Mouse (Mus musculus) frontal cortex, adult (tissue): ENCODE measurements around the gene Raver1.
"Not testable (repeated sequence)": the region's sequence is repeated elsewhere in the genome, so short reads cannot be mapped to it uniquely, and the experiment has no call there.

Experiments
- ATAC-seq: cut with Nextera tagmentation; 2 replicates; pipeline ENCODE4 v1.9.2; 2017; ENCODE audit warnings: mild to moderate bottlenecking, moderate library complexity, mixed read lengths; ENCODE audit not compliant: low TSS enrichment

Raver1 gene

DNA sequence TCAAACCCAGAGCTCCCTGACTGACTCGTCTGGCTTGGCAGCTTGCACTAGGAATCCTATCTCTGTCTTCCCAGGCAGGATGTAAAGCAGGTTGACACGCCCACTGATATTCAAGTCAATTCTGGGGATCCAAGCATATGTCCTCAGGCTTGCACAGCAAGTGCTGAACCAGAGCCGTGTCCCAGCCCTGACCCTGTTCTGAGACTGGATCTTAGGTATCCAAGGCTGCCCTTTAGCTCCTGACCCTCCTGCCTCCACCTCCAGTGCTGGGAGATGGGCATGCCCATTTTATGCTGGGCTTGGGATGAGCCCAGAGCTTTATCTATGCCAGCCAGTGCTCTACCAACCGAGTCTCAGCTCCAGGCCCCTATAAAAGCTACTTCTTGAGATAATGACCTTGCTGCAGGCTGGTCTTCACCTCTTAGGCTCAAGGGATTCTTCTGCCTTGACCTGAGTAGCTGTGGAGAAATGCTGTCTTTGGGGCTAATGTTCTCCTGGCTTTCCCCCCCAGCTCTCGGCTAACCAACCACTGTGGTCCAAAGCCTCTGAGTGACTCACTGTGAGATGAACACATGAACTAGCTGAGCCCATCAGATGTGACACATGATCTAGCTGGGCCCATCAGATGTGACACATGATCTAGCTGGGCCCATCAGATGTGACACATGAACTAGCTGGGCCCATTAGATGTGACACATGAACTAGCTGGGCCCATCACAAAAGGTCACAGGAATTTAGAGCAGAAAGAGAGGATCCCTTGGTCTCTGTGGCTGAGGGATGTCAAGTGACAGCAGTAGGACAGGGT lies 14.2 kb upstream of the Raver1 start:
- ATAC-seq = peak; percentile 84

DNA sequence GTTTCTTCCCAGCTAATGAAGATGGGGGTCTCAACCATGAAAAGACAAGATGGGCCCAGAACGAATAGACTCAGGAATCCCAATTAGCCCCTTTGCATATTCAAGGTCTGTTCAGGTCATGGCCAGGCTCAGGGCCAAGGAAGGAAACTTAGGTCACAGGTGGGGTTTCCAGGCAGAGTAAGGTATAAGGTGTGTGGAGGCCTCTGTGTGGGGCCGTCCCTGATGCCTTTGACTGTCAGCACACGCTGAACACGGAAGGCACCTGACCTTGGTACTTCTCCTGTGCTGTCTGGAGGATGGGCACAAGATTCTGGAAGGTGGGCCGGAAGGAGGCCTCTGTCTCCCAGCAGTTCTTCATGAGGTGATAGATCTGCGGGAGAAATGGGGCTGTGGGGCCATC lies 13.0 kb upstream of the Raver1 start:
- ATAC-seq = no peak

DNA sequence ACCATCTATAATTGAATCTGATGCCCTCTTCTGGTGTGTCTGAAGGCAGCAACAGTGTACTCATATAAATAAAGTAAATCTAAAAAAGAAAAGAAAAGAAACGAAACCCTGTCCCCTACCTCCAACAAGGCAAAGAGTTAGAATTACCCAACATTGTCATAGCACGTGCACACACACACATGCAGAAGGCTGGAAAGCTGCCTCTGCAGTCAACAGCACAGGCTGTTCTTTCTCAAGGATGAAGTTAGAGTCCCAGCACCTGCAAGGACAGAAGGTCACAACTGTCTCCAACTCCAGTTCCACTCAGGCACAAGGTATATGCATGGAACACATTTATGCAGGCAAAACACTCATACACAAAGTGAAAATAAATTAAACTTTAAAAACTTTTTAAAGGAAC lies 10.3 kb upstream of the Raver1 start:
- no peak for ATAC-seq

DNA sequence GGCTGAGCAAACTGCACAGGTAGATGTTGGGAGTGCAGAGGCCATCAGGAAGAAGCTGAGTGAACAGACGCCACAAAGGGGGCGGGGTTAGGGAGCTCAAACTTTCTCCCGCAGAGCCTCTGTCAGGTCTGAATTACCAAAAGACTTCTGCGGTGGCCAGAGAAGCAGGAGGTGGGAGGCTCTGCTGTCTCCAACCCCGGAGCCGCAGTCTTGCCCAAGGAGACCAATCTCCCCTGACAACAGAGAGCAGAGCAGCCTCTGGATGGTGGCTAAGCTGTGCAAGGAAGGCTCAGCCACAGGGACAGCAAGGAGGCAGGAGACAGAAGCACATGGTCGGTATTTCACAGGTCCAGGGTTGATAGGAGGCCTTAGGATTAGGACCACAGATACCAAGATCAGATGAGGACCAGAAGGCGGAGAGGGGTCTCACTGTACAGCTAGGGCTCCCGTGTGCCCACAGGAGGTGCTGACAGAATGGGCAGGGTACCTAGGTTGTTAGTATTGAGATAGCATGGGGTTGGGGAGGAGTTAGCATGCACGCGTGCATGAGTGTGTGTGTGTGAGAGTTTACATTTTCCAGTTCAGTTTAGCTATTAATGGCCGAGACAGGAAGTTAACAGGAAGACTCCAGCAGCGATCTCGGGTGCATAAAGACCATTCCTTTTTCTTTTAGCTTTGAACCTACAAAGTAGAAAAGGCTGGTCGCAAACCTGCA lies 8.8 kb upstream of the Raver1 start:
- ATAC-seq = no peak

DNA sequence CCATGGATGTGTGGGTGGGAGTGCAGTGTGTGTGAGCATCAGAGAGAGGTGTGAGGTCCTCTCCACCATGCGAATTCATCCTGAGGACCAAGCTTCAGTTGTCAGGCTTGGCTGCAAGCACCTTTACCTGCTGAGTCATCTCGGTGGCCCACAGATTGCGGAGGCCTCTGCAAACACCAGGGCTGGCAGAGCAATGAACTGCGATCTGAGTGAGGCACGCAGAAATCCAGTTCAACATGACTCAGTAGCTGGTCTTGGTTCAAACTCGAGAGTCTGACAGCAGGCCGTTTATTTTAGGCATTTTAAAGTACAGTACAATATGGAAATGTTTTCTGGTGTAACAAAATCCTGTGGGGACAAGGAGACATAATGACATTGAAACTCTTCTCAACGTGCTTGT lies 6.0 kb upstream of the Raver1 start:
- peak; percentile 88 for ATAC-seq

DNA sequence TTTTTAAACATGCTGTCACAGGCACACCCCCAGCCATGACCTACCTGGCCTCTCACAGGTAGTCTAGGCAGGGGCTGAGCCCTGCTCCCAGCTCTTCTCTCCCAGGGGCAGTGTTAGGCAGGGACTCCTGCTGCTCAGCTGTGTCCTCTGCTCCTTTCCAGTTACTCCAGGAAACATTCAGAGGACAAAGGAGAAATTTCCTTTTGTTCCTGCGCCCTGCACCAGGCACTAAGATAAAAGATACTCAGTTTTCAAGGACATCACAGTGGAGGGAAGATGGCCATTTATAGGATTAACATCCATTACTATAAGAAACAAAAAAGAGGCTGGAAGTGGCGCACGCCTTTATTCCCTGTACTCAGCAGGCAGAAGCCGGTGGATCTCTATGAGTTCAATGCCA lies 4.2 kb upstream of the Raver1 start:
- no peak for ATAC-seq

DNA sequence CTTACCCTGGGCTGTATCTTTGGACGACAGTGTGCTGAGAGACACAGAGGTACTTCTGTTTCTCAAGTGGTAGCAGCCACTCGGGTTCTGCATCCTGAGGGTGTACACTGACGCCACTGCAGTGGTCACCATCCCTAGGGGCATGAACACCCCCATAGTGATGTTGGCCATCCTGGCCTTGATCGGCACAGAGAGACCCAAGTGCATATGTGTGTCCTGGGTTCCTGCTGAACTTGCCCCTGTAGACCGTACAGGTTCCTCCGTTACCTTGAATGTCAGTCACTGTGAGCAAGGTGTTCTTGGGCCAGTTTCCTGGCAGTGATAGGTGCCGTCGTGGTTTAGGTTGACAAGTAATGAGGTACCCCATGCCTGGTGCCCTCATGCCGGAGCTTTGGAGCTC lies 1.6 kb upstream of the Raver1 start:
- no peak for ATAC-seq

DNA sequence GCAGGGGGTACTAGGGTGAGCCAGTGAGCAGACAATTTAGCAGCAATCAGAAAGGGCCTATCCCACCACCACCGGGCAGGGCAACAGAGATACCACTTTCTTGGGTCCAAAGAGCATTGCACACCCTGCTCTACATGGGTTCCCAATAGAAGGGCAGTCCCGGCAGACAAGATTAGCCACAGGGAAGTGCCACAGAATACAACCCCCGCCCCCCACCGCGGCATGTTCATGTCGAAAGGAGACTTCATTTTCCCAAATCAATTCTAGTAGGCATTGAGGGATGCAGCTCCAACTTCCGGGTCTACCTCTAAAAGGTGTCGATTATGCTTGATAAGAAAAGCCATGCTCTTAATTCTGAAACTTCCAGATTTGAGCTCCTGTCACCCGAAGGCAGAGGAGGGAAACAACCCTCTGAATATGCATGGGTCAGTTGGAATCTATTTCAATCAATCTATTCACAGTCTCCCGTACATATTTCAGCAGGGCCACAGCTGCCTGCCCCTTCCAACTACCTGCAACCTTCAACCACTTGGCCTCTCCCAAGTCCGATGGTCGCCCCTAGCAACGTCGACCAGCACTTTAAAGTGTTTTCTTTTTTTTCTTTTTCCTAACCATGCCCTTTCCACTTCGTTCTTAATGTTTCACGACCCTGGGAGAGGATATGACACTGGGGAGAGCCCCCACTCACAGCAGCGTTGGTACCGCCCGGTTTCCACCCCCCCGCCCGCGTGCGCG lies 669 bp downstream of the Raver1 start:
- peak; percentile 3; the same call in 1 of the 2 replicates for ATAC-seq

DNA sequence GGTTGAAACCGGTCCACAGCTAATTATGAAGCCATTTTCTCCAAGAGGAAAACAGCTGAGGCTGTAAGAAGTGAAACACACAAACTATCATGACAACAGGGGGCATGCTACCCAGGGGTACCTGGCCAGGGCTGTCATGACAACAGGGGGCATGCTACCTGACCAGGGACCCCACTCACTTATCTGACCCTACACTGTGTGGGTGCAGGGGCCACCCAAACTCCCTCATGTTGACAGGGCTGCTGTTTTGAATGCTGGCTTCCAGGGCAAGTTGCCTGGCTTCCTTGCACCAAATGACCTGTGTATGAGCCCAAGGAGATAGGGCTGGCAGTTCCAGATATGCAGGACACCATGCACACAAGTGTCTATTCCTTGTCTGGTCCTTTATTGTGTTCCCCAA lies 1.3 kb downstream of the Raver1 start:
- ATAC-seq = no peak

DNA sequence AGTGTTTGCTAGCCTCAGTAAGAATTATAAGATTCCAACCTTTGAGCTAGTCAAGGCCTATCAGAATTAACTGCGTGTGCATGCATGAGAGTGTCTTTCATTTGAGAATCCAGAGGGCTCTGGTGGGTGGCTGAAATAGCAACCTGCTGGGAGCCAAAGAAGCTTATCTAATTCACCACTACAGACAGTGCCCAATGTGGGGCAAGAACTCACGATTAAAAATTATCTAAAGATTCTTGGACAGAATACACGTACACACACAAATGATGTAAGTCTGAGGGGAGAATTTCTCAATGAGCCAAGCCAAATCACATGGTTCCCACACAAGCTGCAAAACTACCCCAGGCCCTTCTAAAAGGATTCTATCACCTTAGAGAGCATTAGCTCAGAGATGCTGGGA lies 8.5 kb downstream of the Raver1 start:
- no peak for ATAC-seq

DNA sequence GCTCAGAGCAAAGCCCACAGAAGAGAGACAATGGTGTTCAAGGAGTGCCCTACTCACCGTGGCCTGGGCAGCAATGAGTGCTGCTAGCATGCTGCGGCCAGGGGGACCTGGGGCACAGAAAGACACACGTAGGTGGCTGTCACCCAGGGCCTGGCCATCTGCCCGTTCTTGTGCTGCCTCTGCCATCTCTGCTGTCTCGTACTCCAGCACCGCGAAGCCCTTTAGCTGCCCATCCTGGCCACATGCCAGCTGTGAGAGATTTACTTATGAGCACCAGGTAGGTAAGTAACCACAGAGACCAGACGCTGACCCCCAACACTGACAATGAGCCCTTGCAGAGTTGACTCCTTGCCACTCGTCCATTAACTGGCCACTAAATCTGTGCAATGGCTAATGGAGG lies 10.7 kb downstream of the Raver1 start:
- no peak for ATAC-seq

DNA sequence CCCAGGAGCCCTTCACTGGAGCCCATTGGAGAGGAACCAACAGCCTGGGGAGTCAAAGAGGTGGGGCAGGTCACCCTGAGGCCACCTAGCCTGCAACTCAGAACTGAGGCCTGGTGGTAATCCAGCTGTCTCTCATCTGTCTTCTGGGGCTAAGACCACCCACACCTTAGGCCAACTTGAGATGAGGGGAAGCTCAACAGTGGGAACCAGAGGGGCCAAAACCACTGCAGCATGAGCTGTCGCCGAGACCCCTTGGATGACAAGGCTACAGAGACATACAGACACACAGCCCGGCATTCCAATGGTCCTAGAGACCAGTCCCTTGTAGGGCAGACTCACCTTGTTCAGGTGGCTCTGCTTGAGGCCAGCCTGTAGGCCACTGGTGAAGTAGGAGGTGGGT lies 16.2 kb downstream of the Raver1 start:
- ATAC-seq = no peak

DNA sequence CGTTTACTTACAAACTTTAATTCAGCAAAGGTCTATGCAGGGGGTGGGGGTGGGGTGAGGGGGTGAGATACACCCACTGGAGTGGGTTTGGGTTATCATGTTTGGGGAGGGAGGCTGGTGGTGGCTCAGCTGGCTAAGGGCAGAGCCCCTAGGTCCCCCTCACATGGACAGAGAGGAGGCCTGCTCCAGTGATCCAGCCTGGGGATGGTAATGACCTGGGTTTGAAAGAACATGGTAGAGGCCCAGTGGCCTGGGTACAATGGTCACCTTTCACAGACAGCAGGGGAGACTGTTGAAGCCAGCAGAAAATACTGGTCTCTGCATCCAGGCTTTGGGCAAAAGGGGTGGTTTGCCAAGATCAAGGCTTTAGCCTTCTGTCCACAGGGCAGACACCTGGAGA lies 17.6 kb downstream of the Raver1 start:
- ATAC-seq = no peak

DNA sequence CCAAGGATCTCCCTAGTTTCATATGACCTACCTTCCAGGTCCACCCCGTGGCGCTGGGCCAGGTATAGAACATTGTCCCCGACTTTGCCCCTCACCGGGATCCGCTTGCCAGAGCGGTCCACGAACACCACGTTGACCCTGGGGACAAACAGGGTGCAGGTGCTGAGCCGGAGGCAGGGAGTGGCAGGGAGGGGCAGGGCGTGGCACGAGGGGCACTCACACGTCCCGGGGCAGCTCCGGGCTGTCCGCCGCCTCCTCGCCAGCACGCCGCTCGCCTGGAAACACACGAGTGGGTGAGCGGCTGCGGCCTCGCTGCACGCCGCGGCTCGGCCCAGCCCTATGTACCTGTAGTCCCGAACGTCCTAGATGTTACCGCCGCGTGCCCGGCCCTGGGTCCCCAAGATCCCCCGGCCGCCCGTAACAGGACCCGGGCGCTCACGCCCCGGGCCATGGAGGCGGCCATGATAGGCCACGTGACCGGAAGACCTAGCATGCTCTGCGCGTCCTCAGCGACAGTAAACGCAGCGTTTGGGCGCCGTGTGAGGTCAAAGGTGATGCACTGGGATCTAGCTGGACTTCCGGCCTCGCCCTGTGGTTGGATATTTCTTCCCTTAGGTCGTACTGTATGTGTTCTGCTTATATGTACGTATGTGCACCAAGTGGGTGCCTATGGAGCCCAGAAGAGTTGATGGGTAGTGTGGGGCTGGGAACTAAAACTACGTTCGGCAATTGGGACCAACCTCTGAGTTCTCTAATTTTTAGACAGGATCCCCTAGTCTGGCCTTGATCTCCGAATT lies 18.6 kb downstream of the Raver1 start, which contains the start of the genes Gm49373 and Fdx1l:
TSS of gene Gm49373 (minus strand) at position 53 of the 797 bp plus-strand sequence.
TSS of gene Fdx1l (minus strand) at position 571 of the 797 bp plus-strand sequence.
- ATAC-seq = peak; percentile 84

DNA sequence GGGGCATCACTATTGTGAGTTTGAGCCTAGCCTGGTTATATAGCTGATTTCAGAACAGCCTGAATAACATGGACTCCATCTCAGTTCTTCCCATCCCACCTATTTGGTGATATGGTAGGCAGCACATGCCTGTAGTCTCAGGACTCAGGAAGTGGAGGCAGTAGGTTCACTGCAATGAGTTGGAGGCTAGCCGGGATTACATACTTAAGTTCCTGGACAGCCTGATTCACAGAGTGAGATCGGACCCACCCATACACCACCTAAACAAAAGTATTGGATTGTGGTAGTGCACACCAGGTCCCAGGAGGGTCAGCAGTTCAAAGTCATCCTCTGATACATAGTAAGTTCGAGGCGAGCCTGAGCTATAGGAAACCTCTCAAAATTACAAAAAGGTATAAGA lies 19.2 kb downstream of the Raver1 start:
- ATAC-seq = peak; percentile 24; the same call in 1 of the 2 replicates

DNA sequence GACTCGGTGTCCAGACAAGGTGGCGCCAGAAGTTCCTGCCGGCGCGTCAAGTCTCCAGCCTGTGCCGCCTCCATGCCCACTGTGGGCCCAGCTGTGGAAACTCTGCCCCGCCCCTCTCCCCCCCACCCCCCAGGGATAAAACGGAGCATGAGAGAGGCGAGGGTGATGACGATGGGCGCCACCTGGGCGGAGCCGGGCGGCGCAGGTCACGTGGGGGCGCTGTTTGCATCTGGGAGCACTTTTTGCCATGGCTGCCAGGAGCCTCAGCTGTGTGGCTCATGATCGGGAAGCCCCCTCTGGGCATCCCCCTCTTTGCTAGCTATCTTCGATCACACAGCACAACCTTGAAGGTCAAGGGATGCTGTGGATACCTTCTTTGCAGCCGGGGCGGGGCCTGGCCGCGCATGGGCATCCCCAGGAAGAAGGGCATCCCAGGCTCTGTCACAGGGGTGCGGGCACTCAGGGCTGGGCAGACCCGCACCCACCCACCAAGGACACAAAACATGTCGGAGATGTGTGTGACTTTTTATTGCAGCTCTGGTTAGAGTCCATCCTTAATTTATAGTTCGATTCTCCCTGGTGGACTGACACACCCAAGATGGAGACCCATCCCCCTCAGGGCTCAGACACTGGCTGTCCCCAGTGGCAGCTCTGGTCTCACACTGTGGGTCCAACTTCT lies 24.7 kb downstream of the Raver1 start, which contains the start of gene Zglp1:
TSS of gene Zglp1 (minus strand) at position 88 of the 679 bp plus-strand sequence.
- ATAC-seq = no peak

DNA sequence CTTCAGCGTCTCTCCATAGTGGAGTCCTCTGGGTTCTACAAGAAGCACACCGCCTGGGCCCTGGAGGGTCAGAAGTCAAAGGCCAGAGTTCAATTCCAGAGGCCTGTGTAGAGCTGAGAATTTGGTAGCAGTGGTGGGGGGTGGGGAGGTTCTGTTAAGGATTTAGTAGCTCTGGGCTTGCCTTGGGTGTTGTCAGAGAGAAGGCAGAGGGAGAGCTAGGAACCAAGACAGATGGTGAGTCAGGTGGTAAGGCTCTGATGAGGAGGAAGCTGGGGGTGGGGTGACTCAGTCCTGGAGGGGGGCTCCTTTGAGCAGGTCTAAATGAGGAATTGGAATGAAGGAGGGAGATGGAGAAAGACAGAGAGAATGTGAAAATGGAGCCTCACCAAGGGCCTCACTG lies 28.9 kb downstream of the Raver1 start:
- peak; percentile 96 for ATAC-seq

DNA sequence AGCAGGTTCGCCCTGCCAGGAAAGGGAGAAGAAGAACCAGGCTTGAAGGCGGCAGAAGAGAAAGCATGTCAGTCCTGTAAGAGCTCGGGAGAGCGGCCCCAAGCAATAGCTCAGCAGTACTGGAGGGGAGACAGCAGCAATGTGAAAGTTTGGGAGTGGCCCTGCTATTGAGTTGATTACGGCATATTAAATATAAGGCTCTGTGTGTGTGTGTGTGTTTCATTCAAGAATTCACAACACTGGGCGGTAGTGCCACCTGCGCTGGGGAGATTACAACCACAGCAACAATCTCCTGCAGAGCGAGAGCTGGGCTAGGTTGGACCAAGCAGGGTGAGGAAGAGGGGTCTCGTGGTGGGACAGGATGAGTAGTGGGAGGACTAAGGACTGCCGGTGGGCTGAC lies 40.2 kb downstream of the Raver1 start:
- ATAC-seq = no peak

DNA sequence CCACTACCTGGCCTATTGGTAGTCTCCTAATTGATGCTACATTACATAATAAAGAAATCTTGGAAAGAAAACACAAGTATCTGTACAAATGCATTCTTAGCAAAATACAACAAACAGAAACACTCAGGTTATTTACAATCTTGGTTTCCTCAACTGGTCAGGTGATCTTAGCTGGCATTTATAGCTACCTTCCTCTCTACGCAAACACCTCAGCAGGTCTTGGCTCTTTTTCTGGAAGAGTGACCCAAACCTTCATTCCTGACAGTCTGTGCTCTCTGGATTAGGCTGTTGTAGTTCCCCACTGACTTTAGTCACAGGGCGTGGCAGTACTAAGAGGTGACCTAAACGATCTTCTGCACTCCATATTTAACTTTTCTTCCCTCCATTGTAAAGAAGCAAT lies 46.6 kb downstream of the Raver1 start:
- ATAC-seq = no peak

DNA sequence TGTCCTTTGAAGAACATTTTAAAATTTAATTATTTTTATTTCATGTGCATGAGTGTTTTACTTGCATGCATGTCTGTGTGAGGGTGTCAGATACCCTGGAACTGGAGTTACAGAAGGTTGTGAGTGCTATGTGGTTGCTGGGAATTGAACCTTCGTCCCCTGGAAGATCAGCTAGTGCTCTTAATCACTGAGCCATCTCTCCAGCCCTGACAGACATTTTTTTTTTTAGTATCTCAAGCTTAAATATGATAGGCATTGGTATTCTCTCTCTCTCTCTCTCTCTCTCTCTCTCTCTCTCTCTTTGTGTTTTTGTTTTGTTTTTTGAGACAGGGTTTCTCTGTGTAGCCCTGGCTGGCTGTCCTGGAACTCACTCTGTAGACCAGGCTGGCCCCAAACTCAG lies 47.0 kb downstream of the Raver1 start:
- ATAC-seq = not testable (repeated sequence)

DNA sequence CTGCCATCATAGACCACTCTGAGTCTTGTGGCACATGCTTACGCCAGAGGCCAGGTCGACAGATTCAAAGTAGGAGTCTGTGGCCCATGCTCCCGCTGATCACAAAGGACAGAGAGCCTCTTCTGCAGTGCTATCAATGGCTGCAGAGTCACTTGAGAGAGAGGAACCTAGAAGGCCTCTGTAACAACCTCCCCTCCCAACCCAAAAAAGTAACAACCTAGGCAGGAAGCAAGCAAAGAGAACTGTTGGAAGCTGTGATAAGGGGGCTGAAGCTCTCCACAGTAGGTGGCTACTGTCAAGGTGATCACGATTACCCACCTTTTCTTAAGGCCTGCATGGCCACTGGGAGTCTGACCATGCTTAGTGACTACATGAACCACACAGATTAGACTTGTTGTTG lies 48.2 kb downstream of the Raver1 start:
- ATAC-seq = no peak
